In the genomic region with DNA sequence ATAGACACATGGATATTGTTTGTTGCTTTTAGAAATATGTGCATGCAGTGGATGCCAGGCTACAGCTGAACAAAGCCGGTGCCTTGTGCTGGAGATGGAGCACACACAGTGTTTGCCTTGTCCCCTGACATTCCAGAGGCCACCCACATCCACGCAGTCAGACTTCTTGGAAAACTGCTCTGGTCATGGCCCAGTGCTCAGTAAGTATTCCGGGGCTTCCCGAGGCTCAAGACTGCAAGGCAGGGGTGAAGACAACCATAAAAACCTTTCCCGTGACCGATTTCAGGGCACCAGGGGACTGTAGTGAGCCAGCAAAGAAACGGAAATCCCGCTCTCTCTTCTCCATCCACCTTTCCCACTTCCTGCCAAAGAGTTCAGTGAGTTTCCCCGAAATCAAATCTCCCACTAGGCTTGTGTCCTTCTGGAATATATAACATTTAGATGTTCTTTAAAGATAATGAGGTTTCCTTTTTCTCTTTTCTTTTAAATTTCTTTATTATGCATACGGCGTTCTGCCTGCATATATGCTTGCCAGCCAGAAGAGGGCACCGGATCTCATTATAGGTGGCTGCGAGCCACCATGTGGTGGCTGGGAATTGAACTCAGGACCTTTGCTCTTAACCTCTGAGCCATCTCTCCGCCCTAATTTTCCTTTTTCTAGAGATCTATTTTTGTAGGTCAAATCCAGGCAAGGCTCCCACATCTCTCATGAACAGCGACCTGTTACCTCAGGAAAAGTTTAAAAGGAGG, we compare ENCODE assay signal across 12 mouse cellular contexts.
DNase-seq lines count a peak whose midpoint lies in the region; ATAC-seq and TF ChIP-seq lines count a peak whose summit lies in the region.
"Had no signal": no experiment of that assay in that cellular context is flagged by ENCODE, and none has a peak within 500 bp of the region (broad histone marks: within the 10 kb centered on the region; RNA-seq: fewer than 3 reads in every experiment).

No protein-coding gene starts in this region.

- no peak overlapping the region for H3K4me3 ChIP-seq in liver, adult 2 months (ENCODE audit: insufficient read depth, low read depth, low read length)
- H3K4me3 ChIP-seq in hindbrain, embryonic 13.5 days, result no peak overlapping the region
- H3K4me3 ChIP-seq: liver, embryonic 13.5 days had no signal

- H3K4me2 ChIP-seq in hindbrain, embryonic 13.5 days, result no peak overlapping the region
- H3K4me2 ChIP-seq: liver, embryonic 13.5 days had no signal

- H3K9me3 ChIP-seq in hindbrain, embryonic 13.5 days, result no peaks in the 10 kb centered on the region
- H3K9me3 ChIP-seq: liver, embryonic 13.5 days had no signal

- TF ChIP-seq CTCF in liver, adult 2 months (IDR thresholded peaks at IDR 0.05; ENCODE audit: low read depth, low read length), result peak; percentile 5; the same call in 1 of the 2 replicates

- WGBS in liver, adult 2 months, result 86% methylated on average over 15 of the region's 15 CpGs
- 57% methylated on average over 15 of the region's 15 CpGs for WGBS in hindbrain, embryonic 13.5 days

- H3K4me1 ChIP-seq in liver, adult 2 months (ENCODE audit: control insufficient read depth, insufficient read depth, low read length), result peaks cover 3% of the 10 kb centered on the region; the same call in 1 of the 2 replicates
- H3K4me1 ChIP-seq in hindbrain, embryonic 13.5 days (replicated peaks), result peaks cover 8% of the 10 kb centered on the region
- H3K4me1 ChIP-seq: liver, embryonic 13.5 days had no signal

- H3K79me2 ChIP-seq in liver, adult 2 months (ENCODE audit: control insufficient read depth, insufficient read depth, low read length), result no peaks in the 10 kb centered on the region

- no peak overlapping the region for H3K27ac ChIP-seq in liver, adult 2 months (replicated peaks; ENCODE audit: insufficient read depth, low read depth, low read length)
- no peak overlapping the region for H3K27ac ChIP-seq in hindbrain, embryonic 13.5 days
- H3K27ac ChIP-seq: liver, embryonic 13.5 days had no signal

- H3K36me3 ChIP-seq in liver, adult 2 months (ENCODE audit: control insufficient read depth, insufficient read depth, low read length), result no peaks in the 10 kb centered on the region
- no peaks in the 10 kb centered on the region for H3K36me3 ChIP-seq in hindbrain, embryonic 13.5 days
- H3K36me3 ChIP-seq: G1E; liver, embryonic 13.5 days had no signal

- 0 out of 2 replicates have a peak, but pooled peaks have one; percentile 13 for ATAC-seq in hindbrain, embryonic 13.5 days (ENCODE audit: low FRiP score)

- no peak overlapping the region for H3K9ac ChIP-seq in liver, adult 2 months (ENCODE audit: low read depth, low read length)
- H3K9ac ChIP-seq in hindbrain, embryonic 13.5 days, result no peak overlapping the region
- H3K9ac ChIP-seq: liver, embryonic 13.5 days had no signal

- DNase-seq in liver, adult 2 months (ENCODE audit: extremely low read depth, low read depth, low spot score), result no peak
- DNase-seq in liver (no peak), ZHBTc4 (ENCODE audit: low read depth, low spot score) (peak; percentile 20)
- peak; percentile 55 to 74 for DNase-seq in kidney, postnatal 4 days
- no peak for DNase-seq in right cerebral cortex, postnatal 36 days (ENCODE audit: low spot score in 2 of 2)
- DNase-seq in adrenal gland, adult 2 months, result no peak
- DNase-seq: adrenal gland, postnatal 36 days; heart, postnatal 14 days; liver, embryonic 13.5 days; thymus, postnatal 14 days had no signal

- TF ChIP-seq POLR2A in liver, adult 2 months (IDR thresholded peaks at IDR 0.05; ENCODE audit: extremely low read depth, insufficient read depth, low read length), result no peak

- H3K27me3 ChIP-seq in liver, adult 2 months (ENCODE audit: control insufficient read depth, insufficient read depth, low read length), result no peaks in the 10 kb centered on the region
- H3K27me3 ChIP-seq in hindbrain, embryonic 13.5 days, result no peaks in the 10 kb centered on the region
- H3K27me3 ChIP-seq: liver, embryonic 13.5 days had no signal

Comparison
In these comparisons a context has a peak if more than half of its experiments do, and no peak if none do; other contexts are left out.
1. DNase-seq: peak in ZHBTc4 (single experiment) and kidney, postnatal 4 days (2 of 2); none in liver, adult 2 months (single experiment), liver (single experiment), right cerebral cortex, postnatal 36 days (0 of 2) and adrenal gland, adult 2 months (single experiment).